Mouse (Mus musculus) heart, embryonic 15.5 days (tissue): ENCODE data around the gene Adcy10. TPM values are rescaled to one million over a fixed set of nuclear protein-coding genes. Genes with fewer than 3 reads are reported as not detected.

Source experiments
- ATAC-seq: fragments of 200-750 bp; cut with Nextera tagmentation; replicated peaks from 2 replicates; pipeline ENCODE4 v1.8.0; 2017; ENCODE audit warnings: low read depth, moderate TSS enrichment; ENCODE audit not compliant: insufficient number of reproducible peaks, insufficient read depth, low FRiP score
- H3K27ac ChIP-seq: fragments of 300-500 bp; sonication (generic); 2 replicates; pipeline ENCODE4 v1.5.1; 2015; ENCODE audit warnings: mild to moderate bottlenecking, inconsistent platforms
- H3K27me3 ChIP-seq: fragments of 300-500 bp; sonication (generic); 2 replicates; pipeline ENCODE4 v1.6.1; 2015; ENCODE audit warnings: inconsistent platforms
- H3K36me3 ChIP-seq: fragments of 300-500 bp; sonication (generic); 2 replicates; pipeline ENCODE4 v1.6.1; 2015; ENCODE audit warnings: mild to moderate bottlenecking, inconsistent platforms
- H3K4me1 ChIP-seq: fragments of 300-500 bp; sonication (generic); replicated peaks from 2 replicates; pipeline ENCODE4 v1.6.1; 2015; ENCODE audit warnings: inconsistent platforms
- H3K4me2 ChIP-seq: fragments of 300-500 bp; sonication (generic); 2 replicates; pipeline ENCODE4 v1.6.1; 2015; ENCODE audit warnings: inconsistent platforms, mild to moderate bottlenecking, moderate library complexity
- H3K4me3 ChIP-seq: fragments of 300-500 bp; sonication (generic); 2 replicates; pipeline ENCODE4 v1.5.1; 2015; ENCODE audit warnings: mild to moderate bottlenecking, inconsistent platforms
- H3K9ac ChIP-seq: fragments of 300-500 bp; sonication (generic); 2 replicates; pipeline ENCODE4 v1.6.1; 2015; ENCODE audit warnings: mild to moderate bottlenecking, inconsistent platforms
- H3K9me3 ChIP-seq: fragments of 300-500 bp; sonication (generic); replicated peaks from 2 replicates; pipeline ENCODE4 v1.6.1; 2016; ENCODE audit warnings: inconsistent platforms
- WGBS: fragments of 180-500 bp; shearing (Covaris S2); methylation state at CpG from one replicate; pipeline ENCODE4 v1.1.7; 2015; ENCODE audit warnings: mixed read lengths; 5-methylcytosine and 5-hydroxymethylcytosine counted together
- polyA plus RNA-seq: library from polyadenylated mRNA; unstranded; fragments of >200 nt; fragmentation: Nextera tagmentation; extraction: Ambion mirVana; gene quantifications from 2 replicates; pipeline ENCODE4 v1.2.1, GENCODE M21; 2015

Adcy10 gene
- polyA plus RNA-seq, 1 experiment from 2014 or later = not detected

DNA sequence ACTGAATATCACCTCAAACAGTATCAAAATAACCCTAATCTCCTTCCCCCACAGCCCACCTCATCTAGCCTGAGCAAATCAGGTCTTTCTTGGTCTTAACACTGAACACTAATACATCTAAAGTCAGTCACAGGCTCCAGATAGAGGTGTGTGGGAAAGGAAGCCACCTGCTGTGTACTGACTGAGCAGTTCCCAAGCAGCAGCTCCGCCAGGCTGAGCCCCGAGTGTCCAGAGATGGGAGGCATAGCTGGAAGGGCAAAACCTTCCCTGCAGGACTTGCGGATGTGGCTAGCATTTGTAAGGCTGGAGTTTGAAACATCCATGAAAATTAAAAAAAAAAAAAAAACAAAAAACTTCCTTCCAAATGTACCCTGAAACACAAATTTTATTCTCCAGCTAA is 120.1 kb downstream of the Adcy10 start:
- H3K4me1 ChIP-seq = peaks cover 17% of the 10 kb centered on the region
- no peak overlapping the region for H3K4me3 ChIP-seq
- no peak overlapping the region for H3K9ac ChIP-seq
- ATAC-seq = no peak
- WGBS = 88% methylated on average over 3 of the region's 3 CpGs
- H3K27ac ChIP-seq = no peak overlapping the region
- H3K36me3 ChIP-seq = peaks cover 34% of the 10 kb centered on the region
- no peaks in the 10 kb centered on the region for H3K27me3 ChIP-seq
- no peak overlapping the region for H3K4me2 ChIP-seq
- H3K9me3 ChIP-seq = no peaks in the 10 kb centered on the region

DNA sequence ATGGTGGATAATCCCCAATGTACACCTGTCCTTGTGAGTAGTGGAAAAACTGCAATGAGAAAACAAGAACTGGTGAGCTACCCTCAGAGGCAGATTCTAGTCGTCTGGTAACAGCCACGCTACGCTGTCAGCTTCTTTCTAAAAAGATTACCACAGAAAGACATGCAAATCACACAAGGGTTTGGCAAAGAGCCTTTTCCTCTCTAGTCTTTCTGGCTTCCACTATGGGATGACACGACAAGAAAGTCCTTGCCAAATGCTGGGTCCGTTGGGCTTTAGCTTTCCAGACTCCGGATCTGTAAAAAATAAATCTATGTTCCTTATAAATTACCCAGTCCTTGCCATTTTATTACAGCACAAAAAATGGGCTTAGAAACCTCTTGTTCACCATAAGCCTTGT is 120.8 kb downstream of the Adcy10 start:
- no peak for ATAC-seq
- Histone ChIP-seq H3K36me3 (peaks cover 34% of the 10 kb centered on the region), H3K4me3 (no peak overlapping the region), H3K9me3 (no peaks in the 10 kb centered on the region), H3K4me2 (no peak overlapping the region), H3K9ac (no peak overlapping the region), H3K4me1 (peaks cover 17% of the 10 kb centered on the region), H3K27me3 (no peaks in the 10 kb centered on the region), H3K27ac (no peak overlapping the region)
- WGBS = 77% methylated on average over 6 of the region's 6 CpGs

GRCm38 (mm10) chr1:165608904-165609303 is 123.9 kb downstream of the Adcy10 start:
- Histone ChIP-seq H3K9me3 (no peaks in the 10 kb centered on the region), H3K27ac (no peak overlapping the region), H3K4me2 (no peak overlapping the region), H3K27me3 (no peaks in the 10 kb centered on the region), H3K36me3 (peaks cover 27% of the 10 kb centered on the region), H3K4me1 (peaks cover 21% of the 10 kb centered on the region), H3K9ac (no peak overlapping the region), H3K4me3 (no peak overlapping the region)
- no peak for ATAC-seq
- WGBS = 90% methylated on average over 4 of the region's 4 CpGs

DNA sequence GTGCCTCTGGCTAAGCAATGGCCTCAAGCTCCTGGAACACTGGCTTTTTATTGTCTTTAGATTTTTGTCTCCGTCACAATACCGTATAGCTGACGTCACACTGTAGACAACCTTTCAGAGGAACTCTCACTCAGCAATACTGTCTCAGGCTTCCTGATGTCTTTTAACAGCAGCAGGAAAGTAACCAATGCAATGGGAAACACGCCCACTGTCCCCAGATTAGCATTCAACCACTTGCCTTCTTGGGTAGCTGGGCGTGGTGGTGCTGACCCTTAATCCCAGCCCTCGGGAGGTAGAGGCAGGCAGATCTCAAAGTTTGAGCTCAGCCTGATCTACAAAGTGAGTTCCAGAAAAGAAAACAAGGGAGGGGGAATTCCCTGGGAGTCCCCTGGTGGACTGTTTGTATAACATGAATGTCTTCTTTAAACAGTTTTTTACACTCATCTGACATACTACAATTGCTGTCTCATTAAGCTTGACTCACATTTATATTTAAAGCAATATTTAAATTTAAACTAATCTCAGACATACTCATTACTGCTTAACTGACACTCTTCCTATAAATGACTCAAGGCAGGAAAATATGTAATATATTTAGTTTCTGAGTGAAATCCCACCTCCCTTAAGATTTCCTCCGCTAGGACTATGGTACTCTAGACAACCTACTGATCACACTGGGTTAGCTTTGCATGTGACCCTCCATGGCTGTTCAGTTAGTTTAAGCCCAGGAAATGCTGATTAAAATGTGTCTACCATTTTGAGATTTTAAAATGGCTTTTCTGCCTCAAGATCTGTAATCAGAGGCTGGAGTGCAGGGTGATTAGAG is 124.7 kb downstream of the Adcy10 start:
- WGBS = 59% methylated on average over 7 of the region's 7 CpGs
- Histone ChIP-seq H3K4me3 (no peak overlapping the region), H3K9ac (no peak overlapping the region), H3K27me3 (no peaks in the 10 kb centered on the region), H3K9me3 (no peaks in the 10 kb centered on the region), H3K27ac (no peak overlapping the region), H3K36me3 (peaks cover 21% of the 10 kb centered on the region), H3K4me2 (no peak overlapping the region), H3K4me1 (peaks cover 13% of the 10 kb centered on the region)
- no peak for ATAC-seq

DNA sequence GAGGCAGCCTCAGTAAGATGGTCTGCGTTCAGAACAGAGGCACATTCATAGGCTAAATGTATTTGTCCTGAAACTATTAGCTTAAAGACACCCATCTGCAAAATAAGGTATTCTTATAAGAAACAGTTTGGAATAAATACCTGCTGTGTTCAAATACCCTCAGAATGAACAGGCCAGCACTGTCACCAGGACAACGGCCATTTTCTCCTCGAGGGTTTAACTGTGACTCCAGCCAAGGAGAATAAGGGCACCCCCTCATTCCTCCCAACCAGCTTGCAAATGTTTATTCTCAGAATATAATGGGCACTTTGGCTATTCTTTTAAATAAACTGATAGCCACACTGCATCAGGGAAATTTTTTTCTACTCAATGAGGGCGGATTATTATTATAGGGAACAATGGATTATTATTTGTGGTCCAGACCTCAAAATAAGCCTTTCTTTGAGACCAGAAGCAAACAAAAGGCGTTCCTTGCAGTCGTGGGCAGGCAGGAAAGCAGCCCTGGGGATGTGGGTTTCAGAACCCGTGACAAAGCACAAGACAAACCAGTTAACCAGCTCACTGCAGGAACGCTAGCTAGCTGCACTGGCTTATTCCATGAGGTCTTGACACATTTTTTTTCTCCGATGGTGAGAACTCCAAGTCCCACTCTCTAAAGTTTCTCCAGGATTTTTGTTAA is 125.5 kb downstream of the Adcy10 start:
- Histone ChIP-seq H3K36me3 (peaks cover 20% of the 10 kb centered on the region), H3K4me3 (no peak overlapping the region), H3K4me1 (peaks cover 12% of the 10 kb centered on the region), H3K27ac (no peak overlapping the region), H3K9ac (no peak overlapping the region), H3K4me2 (no peak overlapping the region), H3K9me3 (0 out of 2 replicates have a peak, but pooled peaks cover 2% of the 10 kb centered on the region), H3K27me3 (no peaks in the 10 kb centered on the region)
- no peak for ATAC-seq
- 65% methylated on average over 9 of the region's 9 CpGs for WGBS

DNA sequence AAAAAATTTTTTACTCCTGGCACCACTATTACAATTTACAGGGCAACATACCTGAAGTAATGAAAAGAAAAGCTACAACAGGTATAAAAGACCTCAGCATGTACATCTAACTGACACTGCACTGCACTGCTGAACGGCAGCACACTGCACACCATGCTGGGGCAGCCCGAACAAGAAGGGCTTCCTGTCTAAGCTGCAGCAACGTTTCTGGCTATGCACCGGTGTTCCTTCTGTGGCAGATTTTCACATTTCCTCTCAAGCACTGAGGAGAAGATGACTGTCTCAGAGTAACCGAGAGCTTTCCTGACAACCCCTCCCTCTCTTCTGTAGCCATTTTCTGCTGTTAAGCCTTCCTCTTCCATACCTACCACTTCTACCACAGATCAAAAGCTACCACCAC is 127.7 kb downstream of the Adcy10 start:
- 0 out of 2 replicates have a peak, but pooled peaks cover 3% of the 10 kb centered on the region for H3K9me3 ChIP-seq
- ATAC-seq = no peak
- WGBS = 45% methylated on average over 5 of the region's 5 CpGs
- H3K4me1 ChIP-seq = peaks cover 6% of the 10 kb centered on the region
- H3K9ac ChIP-seq = no peak overlapping the region
- H3K27me3 ChIP-seq = no peaks in the 10 kb centered on the region
- no peak overlapping the region for H3K4me3 ChIP-seq
- no peak overlapping the region for H3K27ac ChIP-seq
- H3K36me3 ChIP-seq = peaks cover 14% of the 10 kb centered on the region
- H3K4me2 ChIP-seq = no peak overlapping the region

GRCm38 (mm10) chr1:165613926-165614325 is 128.9 kb downstream of the Adcy10 start:
- Histone ChIP-seq H3K4me1 (peaks cover 18% of the 10 kb centered on the region), H3K4me2 (no peak overlapping the region), H3K27ac (no peak overlapping the region), H3K9ac (no peak overlapping the region), H3K27me3 (no peaks in the 10 kb centered on the region), H3K9me3 (0 out of 2 replicates have a peak, but pooled peaks cover 3% of the 10 kb centered on the region), H3K4me3 (no peak overlapping the region), H3K36me3 (peaks cover 8% of the 10 kb centered on the region)
- no peak for ATAC-seq
- 81% methylated on average over 4 of the region's 4 CpGs for WGBS

GRCm38 (mm10) chr1:165614793-165615192 is 129.8 kb downstream of the Adcy10 start:
- H3K4me1 ChIP-seq = peaks cover 25% of the 10 kb centered on the region
- no peak for ATAC-seq

GRCm38 (mm10) chr1:165616652-165617051 is 131.7 kb downstream of the Adcy10 start:
- ATAC-seq = no peak
- H3K27ac ChIP-seq = peak overlapping the region; percentile 83
- H3K4me1 ChIP-seq = peaks cover 26% of the 10 kb centered on the region
- H3K4me3 ChIP-seq = no peak overlapping the region
- H3K9me3 ChIP-seq = 0 out of 2 replicates have a peak, but pooled peaks cover 3% of the 10 kb centered on the region
- 46% methylated on average over 7 of the region's 7 CpGs for WGBS
- H3K4me2 ChIP-seq = 0 out of 2 replicates have a peak overlapping the region, but pooled peaks have one; percentile 8
- no peak overlapping the region for H3K9ac ChIP-seq
- H3K36me3 ChIP-seq = peaks cover 8% of the 10 kb centered on the region
- no peaks in the 10 kb centered on the region for H3K27me3 ChIP-seq

More at GRCm38 (mm10) chr1:165614793-165615192, 129.8 kb downstream of the Adcy10 start:
- H3K27ac ChIP-seq = no peak overlapping the region
- H3K36me3 ChIP-seq = peaks cover 8% of the 10 kb centered on the region
- H3K9me3 ChIP-seq = 0 out of 2 replicates have a peak, but pooled peaks cover 3% of the 10 kb centered on the region
- H3K9ac ChIP-seq = no peak overlapping the region
- no peaks in the 10 kb centered on the region for H3K27me3 ChIP-seq
- H3K4me3 ChIP-seq = no peak overlapping the region
- WGBS = 86% methylated on average over 3 of the region's 3 CpGs
- H3K4me2 ChIP-seq = no peak overlapping the region

DNA sequence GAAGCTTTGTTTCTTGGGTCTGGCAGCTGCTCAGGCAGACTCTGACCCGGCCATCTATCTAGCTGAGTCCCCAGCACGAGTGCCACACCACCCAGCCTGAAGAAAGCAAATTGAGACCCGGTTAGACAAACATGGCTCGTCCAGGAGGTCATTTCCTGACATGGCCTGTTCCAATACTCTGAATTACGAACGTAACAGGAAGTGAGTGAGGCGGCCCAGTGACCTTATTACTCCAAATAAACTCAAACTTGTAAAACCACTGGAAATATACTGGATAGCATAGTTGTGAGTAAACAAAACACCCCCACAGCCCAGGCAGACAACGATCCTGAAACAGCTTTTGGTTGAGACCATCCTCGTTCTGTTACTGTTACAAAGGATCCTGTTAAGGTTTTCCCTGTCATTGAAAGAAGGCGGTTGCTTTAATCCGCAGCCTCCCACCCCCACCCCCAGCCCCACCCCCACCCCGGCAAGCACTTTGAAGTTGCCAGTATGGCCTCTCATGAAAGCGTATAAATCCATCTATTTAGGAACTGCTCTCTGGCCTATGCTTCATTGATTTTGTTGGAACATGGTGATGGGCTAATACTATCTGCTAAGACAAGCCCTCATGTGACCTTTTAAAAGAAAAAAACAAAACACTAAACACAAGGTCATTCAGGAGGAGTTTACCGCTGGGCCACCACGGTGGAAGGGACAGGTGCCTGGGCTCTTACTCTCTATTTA is 132.3 kb downstream of the Adcy10 start:
- Histone ChIP-seq H3K9ac (no peak overlapping the region), H3K4me2 (peak overlapping the region; percentile 8; the same call in 1 of the 2 replicates), H3K27ac (peak overlapping the region; percentile 83), H3K4me3 (no peak overlapping the region), H3K4me1 (peaks cover 26% of the 10 kb centered on the region), H3K27me3 (no peaks in the 10 kb centered on the region), H3K36me3 (peaks cover 8% of the 10 kb centered on the region), H3K9me3 (0 out of 2 replicates have a peak, but pooled peaks cover 3% of the 10 kb centered on the region)
- WGBS = 37% methylated on average over 15 of the region's 15 CpGs
- peak; percentile 50 for ATAC-seq

GRCm38 (mm10) chr1:165618201-165618624 is 133.2 kb downstream of the Adcy10 start:
- no peak overlapping the region for H3K9ac ChIP-seq
- peak; percentile 61 for ATAC-seq
- H3K4me1 ChIP-seq = peaks cover 22% of the 10 kb centered on the region
- no peaks in the 10 kb centered on the region for H3K27me3 ChIP-seq
- H3K36me3 ChIP-seq = peaks cover 8% of the 10 kb centered on the region
- H3K4me3 ChIP-seq = peak overlapping the region; percentile 4
- H3K9me3 ChIP-seq = 0 out of 2 replicates have a peak, but pooled peaks cover 3% of the 10 kb centered on the region
- H3K4me2 ChIP-seq = peak overlapping the region; percentile 42
- peak overlapping the region; percentile 83 for H3K27ac ChIP-seq
- WGBS = 25% methylated on average over 9 of the region's 9 CpGs
